Mouse (Mus musculus) forebrain, embryonic 13.5 days (tissue): ENCODE data around the gene Depdc1b. TPM values are rescaled to one million over a fixed set of nuclear protein-coding genes. Genes with fewer than 3 reads are reported as not detected.
A peak's percentile ranks its signal among the peaks of the same experiment; 100 is the strongest.

Experiments
- ATAC-seq: fragments of 200-750 bp; cut with Nextera tagmentation; 2 replicates; pipeline ENCODE4 v1.8.0; 2017
- H3K27ac ChIP-seq: fragments of 300-500 bp; sonication (generic); 2 replicates; pipeline ENCODE4 v1.5.1; 2015; ENCODE audit warnings: inconsistent platforms, mild to moderate bottlenecking, moderate library complexity
- H3K27me3 ChIP-seq: fragments of 300-500 bp; sonication (generic); 2 replicates; pipeline ENCODE4 v1.6.1; 2015; ENCODE audit warnings: mild to moderate bottlenecking, inconsistent platforms
- H3K36me3 ChIP-seq: fragments of 300-500 bp; sonication (generic); 2 replicates; pipeline ENCODE4 v1.6.1; 2015; ENCODE audit warnings: mild to moderate bottlenecking, inconsistent platforms; ENCODE audit not compliant: poor library complexity, severe bottlenecking
- H3K4me1 ChIP-seq: fragments of 300-500 bp; sonication (generic); 2 replicates; pipeline ENCODE4 v1.6.1; 2015; ENCODE audit warnings: inconsistent platforms
- H3K4me2 ChIP-seq: fragments of 300-500 bp; sonication (generic); 2 replicates; pipeline ENCODE4 v1.6.1; 2015; ENCODE audit warnings: inconsistent platforms, mild to moderate bottlenecking, moderate library complexity
- H3K4me3 ChIP-seq: fragments of 300-500 bp; sonication (generic); 2 replicates; pipeline ENCODE4 v1.5.1; 2015; ENCODE audit warnings: mild to moderate bottlenecking, inconsistent platforms
- H3K9ac ChIP-seq: fragments of 300-500 bp; sonication (generic); 2 replicates; pipeline ENCODE4 v1.6.1; 2015; ENCODE audit warnings: mild to moderate bottlenecking, inconsistent platforms
- H3K9me3 ChIP-seq: fragments of 300-500 bp; sonication (generic); replicated peaks from 2 replicates; pipeline ENCODE4 v1.6.1; 2016; ENCODE audit warnings: inconsistent platforms
- WGBS: fragments of 180-500 bp; shearing (Covaris S2); methylation state at CpG from one replicate; pipeline ENCODE4 v1.1.7; 2015; 5-methylcytosine and 5-hydroxymethylcytosine counted together
- polyA plus RNA-seq: library from polyadenylated mRNA; unstranded; fragments of >200 nt; fragmentation: Nextera tagmentation; extraction: Ambion mirVana; gene quantifications from 2 replicates; pipeline ENCODE4 v1.2.1, GENCODE M21; 2015

Gene Depdc1b
- polyA plus RNA-seq, 1 experiment from 2014 or later: 13.2 TPM

DNA sequence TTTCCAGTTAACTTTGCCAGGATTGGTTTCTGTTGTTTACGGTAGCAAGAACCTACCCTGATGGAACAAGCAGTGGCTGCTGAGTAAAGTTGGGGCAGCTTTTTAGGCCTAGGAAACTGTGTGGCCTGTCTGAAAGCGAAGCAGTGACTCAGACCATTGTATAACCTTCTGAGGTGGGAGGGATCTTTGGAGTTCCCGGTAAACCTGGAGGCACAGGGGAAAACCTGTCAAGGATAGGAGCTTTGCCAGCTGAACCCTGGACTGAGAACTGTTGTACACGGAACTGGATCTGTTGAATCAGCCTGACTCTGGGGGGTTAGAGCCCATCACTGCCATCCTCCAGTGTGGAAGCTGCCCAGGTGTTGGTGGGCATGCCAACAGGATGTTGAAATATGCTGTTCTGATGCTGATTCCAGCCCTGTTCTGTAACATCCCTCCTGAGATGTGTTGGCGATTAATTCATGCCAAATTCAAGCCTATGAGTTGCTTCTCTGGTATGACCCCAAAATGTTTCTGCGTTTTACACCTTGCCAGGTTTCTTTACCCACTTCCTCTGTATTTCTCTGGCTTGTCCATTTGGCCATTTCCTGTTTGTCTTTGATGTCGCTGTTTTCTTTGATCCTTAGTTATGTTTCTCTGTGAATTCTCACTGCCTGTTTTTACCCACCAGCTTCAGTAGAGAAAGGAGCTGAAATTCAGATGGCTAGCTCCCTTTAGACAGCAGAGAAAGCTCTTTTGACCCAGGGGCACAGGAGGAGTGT is 22.1 kb downstream of the Depdc1b start:
- no peak overlapping the region for H3K4me2 ChIP-seq

DNA sequence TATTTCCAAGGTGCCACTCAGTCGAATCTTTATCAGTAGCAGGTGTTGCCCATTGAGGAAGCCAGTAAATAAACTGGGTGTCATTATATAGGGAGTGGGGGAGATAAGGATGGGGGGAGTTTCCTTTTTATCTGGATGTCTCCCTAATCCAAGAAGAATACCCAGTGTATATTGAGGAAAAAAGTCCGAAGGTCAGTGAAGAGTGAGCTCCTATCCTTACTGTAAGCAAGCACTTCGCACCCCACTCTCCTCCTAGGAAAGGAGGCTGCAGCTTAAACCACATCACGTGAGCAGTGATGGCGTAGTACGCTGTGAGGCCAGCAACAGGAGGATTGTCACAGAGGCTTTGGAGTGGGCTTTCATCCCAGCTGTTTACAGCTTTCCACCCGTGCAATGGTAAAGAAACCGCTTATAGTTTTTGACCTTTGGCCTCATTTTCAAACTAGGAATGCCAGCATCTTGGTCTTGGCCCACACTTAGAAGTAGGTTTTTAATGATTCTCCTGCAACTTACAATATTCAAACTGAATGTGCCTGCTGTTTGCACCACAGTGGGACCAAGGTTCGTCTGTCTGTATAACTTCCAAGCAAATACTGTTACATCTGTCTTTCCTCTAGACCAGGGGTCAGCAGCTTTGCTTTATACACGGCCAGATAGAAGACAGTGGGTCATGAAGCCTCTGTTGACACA is 23.9 kb downstream of the Depdc1b start:
- no peaks in the 10 kb centered on the region for H3K27me3 ChIP-seq
- WGBS: 89% methylated on average over 10 of the region's 10 CpGs
- no peak for ATAC-seq

More for the DNA sequence above, 22.1 kb downstream of the Depdc1b start:
- 86% methylated on average over 7 of the region's 7 CpGs for WGBS
- no peaks in the 10 kb centered on the region for H3K4me1 ChIP-seq
- no peak overlapping the region for H3K4me3 ChIP-seq
- no peaks in the 10 kb centered on the region for H3K27me3 ChIP-seq
- ATAC-seq: no peak
- H3K9ac ChIP-seq: no peak overlapping the region
- no peak overlapping the region for H3K27ac ChIP-seq
- no peaks in the 10 kb centered on the region for H3K9me3 ChIP-seq
- no peaks in the 10 kb centered on the region; the same call in 1 of the 2 replicates for H3K36me3 ChIP-seq

DNA sequence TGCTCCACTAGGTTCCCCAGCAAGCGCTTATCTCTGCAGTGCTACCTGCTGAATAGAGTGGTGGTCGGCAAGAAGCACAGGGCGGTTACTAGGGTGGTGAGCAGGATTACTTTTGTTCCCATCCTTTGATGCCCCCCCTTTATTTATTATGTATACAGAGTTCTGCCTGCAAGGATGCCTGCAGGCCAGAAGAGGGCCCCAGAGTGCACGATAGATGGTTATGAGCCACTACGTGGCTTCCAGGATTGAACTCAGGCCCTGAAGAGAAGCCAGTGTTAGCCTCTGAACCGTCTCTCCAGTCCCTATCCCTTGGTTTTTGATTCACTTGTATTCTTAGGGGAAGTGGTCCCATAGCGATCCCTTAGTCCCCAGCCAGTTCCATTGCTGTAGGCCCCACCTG is 25.5 kb downstream of the Depdc1b start:
- Histone ChIP-seq H3K4me2 (no peak overlapping the region), H3K4me3 (no peak overlapping the region), H3K27me3 (no peaks in the 10 kb centered on the region), H3K9me3 (no peaks in the 10 kb centered on the region), H3K36me3 (no peaks in the 10 kb centered on the region; the same call in 1 of the 2 replicates), H3K9ac (no peak overlapping the region), H3K4me1 (no peaks in the 10 kb centered on the region), H3K27ac (no peak overlapping the region)
- ATAC-seq: no peak
- 76% methylated on average over 7 of the region's 7 CpGs for WGBS

More for the DNA sequence above, 23.9 kb downstream of the Depdc1b start:
- no peak overlapping the region for H3K27ac ChIP-seq
- H3K4me2 ChIP-seq: no peak overlapping the region
- no peak overlapping the region for H3K9ac ChIP-seq
- no peaks in the 10 kb centered on the region for H3K9me3 ChIP-seq
- H3K4me1 ChIP-seq: no peaks in the 10 kb centered on the region
- no peak overlapping the region for H3K4me3 ChIP-seq
- H3K36me3 ChIP-seq: no peaks in the 10 kb centered on the region; the same call in 1 of the 2 replicates

DNA sequence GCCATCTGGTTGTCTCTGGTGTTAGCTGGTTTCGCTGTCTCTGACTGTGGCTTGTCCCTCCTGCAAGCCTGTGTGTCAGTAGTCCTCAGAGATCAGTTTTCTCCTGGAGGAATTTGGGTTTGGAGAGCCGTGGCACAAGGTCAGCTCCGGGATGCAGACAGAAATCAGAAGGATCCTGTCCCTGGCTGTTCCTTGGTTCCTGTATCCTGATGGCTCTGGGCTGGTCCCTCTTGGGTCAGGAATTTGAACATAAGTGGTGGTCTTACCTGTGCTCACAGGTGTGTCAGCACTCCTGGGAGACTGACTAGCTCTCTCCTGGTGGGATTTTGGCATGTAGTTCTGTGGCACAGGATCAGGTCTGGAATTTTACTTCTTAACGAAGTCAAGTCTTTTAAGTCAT is 29.6 kb downstream of the Depdc1b start:
- H3K4me3 ChIP-seq: no peak overlapping the region
- 85% methylated on average over 4 of the region's 4 CpGs for WGBS
- 0 out of 2 replicates have a peak, but pooled peaks cover 7% of the 10 kb centered on the region for H3K4me1 ChIP-seq
- H3K9me3 ChIP-seq: no peaks in the 10 kb centered on the region
- H3K27ac ChIP-seq: no peak overlapping the region
- no peaks in the 10 kb centered on the region for H3K27me3 ChIP-seq
- no peak overlapping the region for H3K4me2 ChIP-seq
- no peak overlapping the region for H3K9ac ChIP-seq
- H3K36me3 ChIP-seq: no peaks in the 10 kb centered on the region; the same call in 1 of the 2 replicates
- ATAC-seq: no peak

DNA sequence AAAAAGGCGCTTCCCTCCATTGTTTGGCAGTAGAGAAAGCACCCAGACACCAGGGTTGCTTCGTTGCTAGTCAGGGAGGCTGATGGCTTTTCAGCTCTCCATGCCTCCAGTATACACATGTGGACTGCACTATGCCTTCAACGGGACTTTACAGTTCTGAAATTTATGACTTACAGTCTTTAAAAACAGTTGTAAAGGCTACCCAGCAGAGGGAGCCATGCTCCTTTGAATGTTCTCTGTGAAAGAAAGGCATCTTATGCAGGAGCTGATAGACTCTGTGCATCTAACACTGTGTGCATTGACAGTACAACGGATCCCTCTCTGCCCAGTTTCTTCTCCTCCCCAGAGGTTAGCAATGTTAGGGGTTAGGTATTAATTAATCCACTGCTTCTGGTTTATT is 30.9 kb downstream of the Depdc1b start:
- Histone ChIP-seq H3K4me2 (no peak overlapping the region), H3K4me3 (no peak overlapping the region), H3K27me3 (no peaks in the 10 kb centered on the region), H3K9ac (no peak overlapping the region), H3K4me1 (0 out of 2 replicates have a peak, but pooled peaks cover 7% of the 10 kb centered on the region), H3K36me3 (no peaks in the 10 kb centered on the region), H3K9me3 (no peaks in the 10 kb centered on the region), H3K27ac (no peak overlapping the region)
- WGBS: 65% methylated on average over 4 of the region's 4 CpGs
- ATAC-seq: peak; percentile 79

DNA sequence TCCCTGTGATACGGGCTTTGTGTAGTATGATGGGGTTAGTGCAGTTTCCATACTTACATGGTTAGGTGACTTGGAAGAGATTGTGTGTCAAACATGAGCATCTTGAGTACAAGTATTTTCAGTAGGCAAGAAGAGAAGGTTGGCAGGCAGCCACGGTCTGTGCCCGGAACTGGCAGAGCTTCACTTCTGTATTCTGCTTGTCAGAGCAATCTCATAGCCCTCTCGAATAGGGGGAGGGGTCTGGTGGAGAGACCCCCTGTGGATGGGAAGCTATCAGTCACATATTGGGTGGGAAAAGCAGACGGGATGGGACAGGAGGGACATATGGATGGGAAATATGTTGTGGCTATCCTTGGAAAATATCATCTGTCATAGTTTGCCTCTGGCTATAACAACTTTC is 33.5 kb downstream of the Depdc1b start:
- no peak overlapping the region for H3K4me2 ChIP-seq
- peak; percentile 85 for ATAC-seq
- H3K36me3 ChIP-seq: no peaks in the 10 kb centered on the region
- 0 out of 2 replicates have a peak, but pooled peaks cover 7% of the 10 kb centered on the region for H3K4me1 ChIP-seq
- H3K9me3 ChIP-seq: no peaks in the 10 kb centered on the region
- 63% methylated on average over 5 of the region's 5 CpGs for WGBS
- H3K9ac ChIP-seq: no peak overlapping the region
- no peak overlapping the region for H3K27ac ChIP-seq
- no peak overlapping the region for H3K4me3 ChIP-seq
- H3K27me3 ChIP-seq: no peaks in the 10 kb centered on the region

DNA sequence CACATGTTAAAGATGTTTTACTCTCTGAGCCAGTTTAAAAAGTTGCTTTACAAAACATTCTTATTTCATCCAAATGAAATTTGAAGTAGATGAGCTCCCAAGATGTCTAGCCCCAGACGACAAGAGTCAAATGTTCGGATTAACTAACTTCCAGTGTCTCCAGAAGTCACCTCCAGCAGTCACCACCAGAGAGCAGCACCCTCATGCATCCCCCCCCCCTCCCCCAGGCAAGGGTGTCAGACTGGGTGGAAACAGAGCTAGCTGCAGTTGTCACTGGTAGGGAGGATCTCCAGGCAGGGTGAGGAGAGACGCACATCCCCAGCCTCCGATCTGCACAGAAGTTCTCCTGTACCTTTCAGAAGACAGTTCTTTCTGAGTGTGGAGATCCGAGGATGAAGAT is 37.6 kb downstream of the Depdc1b start:
- H3K4me1 ChIP-seq: 0 out of 2 replicates have a peak, but pooled peaks cover 13% of the 10 kb centered on the region
- H3K4me2 ChIP-seq: no peak overlapping the region
- WGBS: 80% methylated on average over 5 of the region's 5 CpGs
- no peak for ATAC-seq
- H3K27ac ChIP-seq: no peak overlapping the region
- H3K4me3 ChIP-seq: no peak overlapping the region
- H3K36me3 ChIP-seq: no peaks in the 10 kb centered on the region
- no peaks in the 10 kb centered on the region for H3K27me3 ChIP-seq
- no peaks in the 10 kb centered on the region for H3K9me3 ChIP-seq
- H3K9ac ChIP-seq: no peak overlapping the region

DNA sequence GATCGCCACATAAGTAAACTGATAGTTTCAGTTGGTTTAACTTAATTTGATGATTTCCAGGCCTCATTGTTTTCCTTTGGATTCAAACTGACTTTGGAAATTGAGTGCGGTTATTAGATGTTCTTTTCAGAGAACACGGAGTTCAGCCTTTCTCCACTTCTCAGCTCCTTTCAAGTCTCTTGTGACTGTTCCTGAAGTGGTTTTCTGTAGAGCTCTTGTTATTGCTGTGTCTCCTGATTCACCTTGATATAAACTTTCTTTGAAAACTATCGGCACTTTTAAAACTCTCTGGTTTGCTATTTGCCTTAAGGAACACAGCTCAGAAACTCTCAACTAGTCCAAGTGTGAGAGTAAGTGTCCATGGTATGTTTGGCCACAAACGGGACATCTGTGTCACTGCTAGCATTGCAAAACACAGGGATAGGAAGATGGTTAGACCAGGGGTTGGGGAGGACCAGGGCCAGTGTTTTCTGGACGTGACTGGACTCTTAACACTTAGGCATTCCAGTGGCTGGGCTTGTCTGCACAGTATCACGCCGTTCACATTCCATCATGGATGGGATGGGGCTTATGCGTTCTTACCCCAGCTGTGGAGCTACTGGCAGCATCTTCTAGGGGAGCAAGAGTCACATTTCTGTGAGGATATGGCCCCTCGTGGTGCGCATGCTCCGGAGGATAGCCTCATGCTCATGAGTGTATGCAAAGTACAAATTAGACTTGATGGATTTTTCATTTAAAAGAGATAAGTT is 38.8 kb downstream of the Depdc1b start:
- H3K27ac ChIP-seq: no peak overlapping the region
- no peak for ATAC-seq
- no peaks in the 10 kb centered on the region for H3K27me3 ChIP-seq
- H3K4me3 ChIP-seq: no peak overlapping the region
- H3K4me1 ChIP-seq: 0 out of 2 replicates have a peak, but pooled peaks cover 8% of the 10 kb centered on the region
- H3K9ac ChIP-seq: no peak overlapping the region
- H3K36me3 ChIP-seq: no peaks in the 10 kb centered on the region
- 92% methylated on average over 12 of the region's 12 CpGs for WGBS
- no peaks in the 10 kb centered on the region for H3K9me3 ChIP-seq
- no peak overlapping the region for H3K4me2 ChIP-seq

DNA sequence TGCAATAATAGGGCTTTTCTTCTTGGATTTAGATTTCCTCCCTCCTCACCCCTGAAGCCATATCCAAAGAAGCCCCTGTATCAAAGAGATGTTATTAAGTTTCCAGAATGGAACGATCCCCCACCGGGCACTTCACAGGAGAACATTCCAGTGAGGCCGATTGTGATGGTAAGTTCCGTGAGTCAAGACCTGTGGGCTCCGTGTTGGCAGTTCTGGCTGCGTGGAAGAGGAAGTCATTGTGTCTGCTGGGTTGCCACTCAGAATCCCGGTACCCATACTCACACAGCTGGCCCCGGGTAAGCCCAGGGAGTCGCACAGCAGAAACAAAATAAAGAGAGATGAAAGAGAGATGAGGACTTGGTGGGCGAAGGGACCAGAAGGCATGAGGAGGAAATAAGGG is 41.2 kb downstream of the Depdc1b start:
- Histone ChIP-seq H3K27me3 (no peaks in the 10 kb centered on the region), H3K4me2 (no peak overlapping the region), H3K9me3 (no peaks in the 10 kb centered on the region), H3K4me3 (no peak overlapping the region), H3K27ac (no peak overlapping the region), H3K9ac (no peak overlapping the region), H3K4me1 (0 out of 2 replicates have a peak, but pooled peaks cover 8% of the 10 kb centered on the region), H3K36me3 (no peaks in the 10 kb centered on the region)
- 25% methylated on average over 10 of the region's 10 CpGs for WGBS
- ATAC-seq: no peak

DNA sequence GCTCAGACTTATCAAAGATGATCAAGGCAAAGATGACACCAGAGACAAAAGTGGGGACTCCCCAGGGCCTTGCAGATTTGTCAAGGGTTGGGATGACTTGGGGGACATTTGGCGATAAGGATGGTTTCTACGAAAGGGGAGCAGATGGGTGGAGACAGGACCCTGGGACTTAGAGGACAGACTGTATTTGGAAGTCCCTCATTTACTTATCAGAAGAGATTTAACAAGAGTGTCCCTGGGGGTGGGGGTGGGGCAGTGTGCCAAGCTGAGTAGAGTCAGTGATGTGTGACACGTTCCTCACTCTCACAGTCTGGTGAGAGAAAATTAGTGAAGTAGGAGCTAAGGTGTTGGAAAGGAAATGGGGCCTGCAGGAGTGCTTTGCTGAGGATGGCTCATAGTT is 42.1 kb downstream of the Depdc1b start:
- 44% methylated on average over 3 of the region's 3 CpGs for WGBS
- no peak overlapping the region for H3K4me2 ChIP-seq
- H3K36me3 ChIP-seq: no peaks in the 10 kb centered on the region
- H3K27me3 ChIP-seq: no peaks in the 10 kb centered on the region
- no peak overlapping the region for H3K27ac ChIP-seq
- ATAC-seq: peak; percentile 38; the same call in 1 of the 2 replicates
- H3K4me3 ChIP-seq: no peak overlapping the region
- no peak overlapping the region for H3K9ac ChIP-seq
- H3K9me3 ChIP-seq: no peaks in the 10 kb centered on the region
- H3K4me1 ChIP-seq: 0 out of 2 replicates have a peak, but pooled peaks cover 8% of the 10 kb centered on the region

DNA sequence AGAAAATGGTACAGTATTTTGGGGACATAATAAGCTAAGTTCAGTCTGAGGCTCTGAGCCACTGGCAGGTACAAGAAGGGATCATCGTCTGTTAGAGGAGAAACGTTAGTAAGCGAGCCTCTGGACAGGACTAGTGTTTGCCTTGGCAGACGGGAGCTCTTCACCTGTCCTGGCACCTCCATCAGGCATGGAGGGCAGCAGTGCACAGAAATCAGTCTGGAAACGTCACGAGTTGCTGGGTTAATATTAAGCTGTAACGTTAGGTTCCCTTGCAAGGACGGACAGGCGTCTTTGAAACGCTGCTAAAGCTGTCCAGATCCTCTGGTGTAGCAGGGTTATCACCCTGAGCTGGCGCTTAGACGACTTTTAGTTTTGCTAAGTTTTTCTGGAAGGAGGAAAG is 51.4 kb downstream of the Depdc1b start:
- Histone ChIP-seq H3K9ac (no peak overlapping the region), H3K4me1 (no peaks in the 10 kb centered on the region), H3K4me3 (no peak overlapping the region), H3K4me2 (no peak overlapping the region), H3K9me3 (no peaks in the 10 kb centered on the region), H3K27me3 (no peaks in the 10 kb centered on the region), H3K36me3 (peaks cover 27% of the 10 kb centered on the region), H3K27ac (no peak overlapping the region)
- WGBS: 95% methylated on average over 12 of the region's 12 CpGs
- no peak for ATAC-seq
